8 mouse cellular contexts compared by ENCODE assay signal in the genomic region with DNA sequence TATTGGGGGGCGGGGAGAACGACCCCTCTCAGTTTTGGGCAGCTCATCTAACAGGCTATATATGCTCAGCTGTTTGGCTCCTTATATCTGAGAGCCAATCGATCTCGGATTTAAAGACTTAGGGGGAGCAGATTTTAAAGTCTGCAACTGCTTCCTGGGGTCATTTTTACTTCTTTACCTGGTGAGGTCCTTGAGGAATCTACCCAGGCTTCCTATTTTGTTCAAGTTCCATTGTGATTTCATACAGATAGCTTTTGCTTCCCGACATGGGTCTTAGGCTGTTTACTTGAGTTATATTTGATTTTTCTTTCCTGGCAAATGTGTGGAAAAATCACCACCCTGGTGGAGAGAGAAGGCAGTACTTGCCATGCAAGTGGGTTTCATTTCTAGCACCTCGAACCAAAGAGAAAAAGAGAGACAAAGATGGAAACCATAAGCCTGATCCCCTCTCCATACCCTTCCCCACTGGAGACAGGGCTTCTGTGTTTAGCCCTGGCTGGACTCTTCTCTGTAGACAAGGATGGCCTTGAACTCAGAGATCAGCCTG. TPM values are rescaled to one million over a fixed set of nuclear protein-coding genes. Genes with fewer than 3 reads are reported as not detected.
DNase-seq lines count a peak whose midpoint lies in the region; ATAC-seq and TF ChIP-seq lines count a peak whose summit lies in the region.

No protein-coding gene starts in this region.

- H3K27me3 ChIP-seq in heart, postnatal 0 days (ENCODE audit: control insufficient read depth, insufficient read depth, low read length): no peaks in the 10 kb centered on the region
- no peaks in the 10 kb centered on the region for H3K27me3 ChIP-seq in hindbrain, embryonic 16.5 days (replicated peaks; ENCODE audit: control insufficient read depth, insufficient read depth, low read length)
- no peaks in the 10 kb centered on the region for H3K27me3 ChIP-seq in myocyte (ENCODE audit: control insufficient read depth, insufficient read depth, insufficient read length)

- peak overlapping the region; percentile 74 for H3ac ChIP-seq in myocyte (ENCODE audit: control insufficient read depth, insufficient read length)

- WGBS in heart, postnatal 0 days: 25% methylated on average over 6 of the region's 6 CpGs
- 29% methylated on average over 6 of the region's 6 CpGs for WGBS in hindbrain, embryonic 16.5 days

- peak overlapping the region; percentile 82 for H3K4me3 ChIP-seq in heart, postnatal 0 days (ENCODE audit: low read depth, low read length)
- peak overlapping the region; percentile 87 for H3K4me3 ChIP-seq in hindbrain, embryonic 16.5 days (ENCODE audit: low read length)
- H3K4me3 ChIP-seq in myocyte: peak overlapping the region; percentile 89

- peaks cover 8% of the 10 kb centered on the region; the same call in 1 of the 2 replicates for H3K4me1 ChIP-seq in heart, postnatal 0 days (ENCODE audit: control insufficient read depth, insufficient read depth)
- peaks cover 15% of the 10 kb centered on the region for H3K4me1 ChIP-seq in hindbrain, embryonic 16.5 days (ENCODE audit: control insufficient read depth, insufficient read depth, low read depth, low read length)

- peak overlapping the region; percentile 75 for H3K9ac ChIP-seq in heart, postnatal 0 days (replicated peaks; ENCODE audit: low read depth, low read length)
- H3K9ac ChIP-seq in hindbrain, embryonic 16.5 days (ENCODE audit: low read depth, low read length): peak overlapping the region; percentile 91

- intact Hi-C loops in heart, postnatal 10 days (cut with DNase I): loop anchor here (2.0 kb wide), 1 partner anchor 29 kb away; no protein-coding TSS in a partner anchor
- intact Hi-C loops in left cerebral cortex, postnatal 36 days (cut with DNase I): loop anchor here (2.0 to 5.0 kb wide), 2 partner anchors 25 to 42 kb away; a partner anchor contains a TSS

- no peaks in the 10 kb centered on the region for H3K9me3 ChIP-seq in heart, postnatal 0 days (replicated peaks; ENCODE audit: control insufficient read depth, low read length)
- H3K9me3 ChIP-seq in hindbrain, embryonic 16.5 days (ENCODE audit: control insufficient read depth, low read length): no peaks in the 10 kb centered on the region

- peaks cover 34% of the 10 kb centered on the region for H3K79me2 ChIP-seq in myocyte (ENCODE audit: control insufficient read depth, insufficient read depth)

- no peaks in the 10 kb centered on the region for H3K36me3 ChIP-seq in heart, postnatal 0 days (replicated peaks; ENCODE audit: control insufficient read depth, insufficient read depth, low read length)
- H3K36me3 ChIP-seq in hindbrain, embryonic 16.5 days (ENCODE audit: control insufficient read depth, insufficient read depth, low read length): no peaks in the 10 kb centered on the region
- H3K36me3 ChIP-seq in myocyte (ENCODE audit: control insufficient read depth, insufficient read depth): no peaks in the 10 kb centered on the region

- H3K4me2 ChIP-seq in heart, postnatal 0 days (ENCODE audit: low read depth, low read length): peak overlapping the region; percentile 97
- H3K4me2 ChIP-seq in hindbrain, embryonic 16.5 days (ENCODE audit: low read length): peak overlapping the region; percentile 98
- peak overlapping the region; percentile 100 for H3K4me2 ChIP-seq in myocyte (ENCODE audit: low read depth)

- no peak overlapping the region for H3K27ac ChIP-seq in heart, postnatal 0 days (ENCODE audit: low read depth)
- no peak overlapping the region for H3K27ac ChIP-seq in hindbrain, embryonic 16.5 days (ENCODE audit: low read depth, low read length)

- no peak for ATAC-seq in heart, postnatal 0 days (ENCODE audit: insufficient read depth, low read depth)
- ATAC-seq in hindbrain, embryonic 16.5 days: no peak

- no peak for TF ChIP-seq CTCF in heart, postnatal 0 days (IDR thresholded peaks at IDR 0.05; ENCODE audit: low read depth)

- no peak for TF ChIP-seq EP300 in heart, postnatal 0 days (IDR thresholded peaks at IDR 0.05; ENCODE audit: low read depth)

- TF ChIP-seq POLR2A in myocyte (IDR thresholded peaks at IDR 0.05; ENCODE audit: insufficient read length, low read depth): no peak

- no peak for DNase-seq in heart, postnatal 0 days (ENCODE audit: low spot score)
- no peak for DNase-seq in heart, postnatal 10 days
- DNase-seq in NIH3T3 (ENCODE audit: low read depth): peak; percentile 62
- DNase-seq in left cerebral cortex, postnatal 36 days (ENCODE audit: low spot score in 2 of 2): no peak
- no peak for DNase-seq in urinary bladder, postnatal 10 days (ENCODE audit: low spot score)
- DNase-seq in gastrocnemius, postnatal 4 days (ENCODE audit: low spot score in 2 of 2): no peak

TF ChIP-seq in myocyte, 11 proteins besides CTCF, POLR2A, EP300 and RAD21:
- TF ChIP-seq E2F4 (IDR thresholded peaks at IDR 0.05; ENCODE audit: insufficient read depth) (no peak), USF1 (IDR thresholded peaks at IDR 0.05; ENCODE audit: low read depth) (no peak)

RNA-seq across cellular contexts. Expression of a gene that starts 1.4 kb away (rescaled TPM):
- 15.6 and 18.6 TPM in 2 replicates for total RNA-seq in heart, postnatal 0 days (2014; rRNA removed; ENCODE audit: low replicate concordance)
- polyA plus RNA-seq in heart, postnatal 0 days (2015; fragmentation: Nextera tagmentation; extraction: Ambion mirVana): 15.4 and 18.2 TPM in 2 replicates
- 10 to 100 TPM; 17.8 to 20.3 TPM for total RNA-seq in heart, postnatal 10 days (2021)
- polyA plus RNA-seq in hindbrain, embryonic 16.5 days (2015; fragmentation: Nextera tagmentation; extraction: Ambion mirVana): 35.7 and 47.9 TPM in 2 replicates
- polyA plus RNA-seq in myocyte (2012; fragmentation: generic; extraction: Trizol): 12.8 TPM
- total RNA-seq in left cerebral cortex, postnatal 36 days (2021): 10 to 100 TPM; 24.0 to 28.7 TPM
- 10 to 100 TPM; 10.5 to 11.5 TPM for total RNA-seq in gastrocnemius, postnatal 4 days (2021)

RNA-seq across cellular contexts. Expression of a gene that starts 19.8 kb away (rescaled TPM):
- total RNA-seq in heart, postnatal 0 days (2014; rRNA removed; ENCODE audit: low replicate concordance): 4.5 and 4.7 TPM in 2 replicates
- 5.0 and 5.4 TPM in 2 replicates for polyA plus RNA-seq in heart, postnatal 0 days (2015; fragmentation: Nextera tagmentation; extraction: Ambion mirVana)
- 1 to 10 TPM; 6.9 to 8.0 TPM for total RNA-seq in heart, postnatal 10 days (2021)
- 23.5 and 24.2 TPM in 2 replicates for polyA plus RNA-seq in hindbrain, embryonic 16.5 days (2015; fragmentation: Nextera tagmentation; extraction: Ambion mirVana)
- 9.6 TPM for polyA plus RNA-seq in myocyte (2012; fragmentation: generic; extraction: Trizol)
- total RNA-seq in left cerebral cortex, postnatal 36 days (2021): 10 to 100 TPM; 25.9 to 26.3 TPM
- total RNA-seq in gastrocnemius, postnatal 4 days (2021): 1 to 10 TPM; 8.6 to 8.9 TPM

RNA-seq across cellular contexts. Expression of a gene that starts 33.2 kb away (rescaled TPM):
- 9.8 and 10.6 TPM in 2 replicates for total RNA-seq in heart, postnatal 0 days (2014; rRNA removed; ENCODE audit: low replicate concordance)
- 0.27 and 0.31 TPM in 2 replicates for polyA plus RNA-seq in heart, postnatal 0 days (2015; fragmentation: Nextera tagmentation; extraction: Ambion mirVana)
- 1 to 10 TPM in 1 of 2 experiments, under 1 TPM in 1; 0.64 to 1.2 TPM for total RNA-seq in heart, postnatal 10 days (2021)
- 0.18 and 0.27 TPM in 2 replicates for polyA plus RNA-seq in hindbrain, embryonic 16.5 days (2015; fragmentation: Nextera tagmentation; extraction: Ambion mirVana)
- 0.17 TPM for polyA plus RNA-seq in myocyte (2012; fragmentation: generic; extraction: Trizol)
- total RNA-seq in left cerebral cortex, postnatal 36 days (2021): under 1 TPM; 0.30 to 0.36 TPM
- total RNA-seq in gastrocnemius, postnatal 4 days (2021): under 1 TPM in 1 of 2 experiments, not detected in 1; 0.18 TPM

RNA-seq across cellular contexts. Expression of a gene that starts 40.7 kb away (rescaled TPM):
- 22.4 and 38.3 TPM in 2 replicates for total RNA-seq in heart, postnatal 0 days (2014; rRNA removed; ENCODE audit: low replicate concordance)
- polyA plus RNA-seq in heart, postnatal 0 days (2015; fragmentation: Nextera tagmentation; extraction: Ambion mirVana): 13.5 and 14.9 TPM in 2 replicates
- 10 to 100 TPM; 15.2 to 15.8 TPM for total RNA-seq in heart, postnatal 10 days (2021)
- polyA plus RNA-seq in hindbrain, embryonic 16.5 days (2015; fragmentation: Nextera tagmentation; extraction: Ambion mirVana): 28.4 and 29.9 TPM in 2 replicates
- 21.7 TPM for polyA plus RNA-seq in myocyte (2012; fragmentation: generic; extraction: Trizol)
- 10 to 100 TPM; 26.1 to 29.4 TPM for total RNA-seq in left cerebral cortex, postnatal 36 days (2021)
- total RNA-seq in gastrocnemius, postnatal 4 days (2021): 10 to 100 TPM; 16.3 to 21.2 TPM

RNA-seq across cellular contexts. Expression of a gene that starts 40.7 kb away (rescaled TPM):
- 40.2 and 49.1 TPM in 2 replicates for total RNA-seq in heart, postnatal 0 days (2014; rRNA removed; ENCODE audit: low replicate concordance)
- 21.8 and 23.8 TPM in 2 replicates for polyA plus RNA-seq in heart, postnatal 0 days (2015; fragmentation: Nextera tagmentation; extraction: Ambion mirVana)
- 10 to 100 TPM; 21.6 to 24.0 TPM for total RNA-seq in heart, postnatal 10 days (2021)
- polyA plus RNA-seq in hindbrain, embryonic 16.5 days (2015; fragmentation: Nextera tagmentation; extraction: Ambion mirVana): 64.7 and 64.8 TPM in 2 replicates
- polyA plus RNA-seq in myocyte (2012; fragmentation: generic; extraction: Trizol): 36.4 TPM
- 10 to 100 TPM; 35.3 to 41.3 TPM for total RNA-seq in left cerebral cortex, postnatal 36 days (2021)
- total RNA-seq in gastrocnemius, postnatal 4 days (2021): 10 to 100 TPM; 24.9 to 26.5 TPM
